Mouse (Mus musculus) adrenal gland, postnatal 4 days (tissue): ENCODE data around the gene Hoxa10. TPM values are rescaled to one million over a fixed set of nuclear protein-coding genes. Genes with fewer than 3 reads are reported as not detected.

Source experiments
- DNase-seq, 2 experiments: peaks; one replicate each; pipeline ENCODE4 v3.0.0; 2021 to 2022; ENCODE audit warnings: low spot score in 2 of 2, mixed read lengths in 2 of 2
- total RNA-seq, 2 experiments: library from RNA; stranded (reverse); gene quantifications; 2 replicates each; pipeline ENCODE4 v1.2.3; 2021

Gene Hoxa10
- total RNA-seq, 2 experiments from 2014 or later: 0.87 to 11.1 TPM

GRCm38 (mm10) chr6:52246916-52247315 is 6.3 kb upstream of the Hoxa10 start:
- no peak for DNase-seq

GRCm38 (mm10) chr6:52246403-52246803 is 5.7 kb upstream of the Hoxa10 start:
- DNase-seq: no peak

GRCm38 (mm10) chr6:52245757-52246142 is 5.1 kb upstream of the Hoxa10 start, which contains the start of gene Hoxa11:
Gene Hoxa11, minus strand, starts transcription at chr6:52245810.
- no peak for DNase-seq

GRCm38 (mm10) chr6:52245040-52245756 is 4.5 kb upstream of the Hoxa10 start:
- no peak for DNase-seq

GRCm38 (mm10) chr6:52244471-52245039 is 3.9 kb upstream of the Hoxa10 start:
- no peak for DNase-seq

GRCm38 (mm10) chr6:52243681-52244121 is 3.0 kb upstream of the Hoxa10 start:
- no peak for DNase-seq

- DNase-seq: no peak
These were observed 2.2 kb upstream of the Hoxa10 start for GRCm38 (mm10) chr6:52242801-52243332.

GRCm38 (mm10) chr6:52241001-52241621 is 457 bp upstream of the Hoxa10 start:
- DNase-seq: no peak

- DNase-seq: no peak
These were observed 847 bp downstream of the Hoxa10 start for GRCm38 (mm10) chr6:52239625-52240388.

GRCm38 (mm10) chr6:52238976-52239375 is 1.7 kb downstream of the Hoxa10 start:
- DNase-seq: no peak

- no peak for DNase-seq
These were observed 2.5 kb downstream of the Hoxa10 start for GRCm38 (mm10) chr6:52238155-52238545.

- no peak for DNase-seq
These were observed 3.1 kb downstream of the Hoxa10 start for GRCm38 (mm10) chr6:52237346-52238154.

GRCm38 (mm10) chr6:52236806-52237205 is 3.8 kb downstream of the Hoxa10 start:
- DNase-seq: no peak

GRCm38 (mm10) chr6:52235866-52236265 is 4.8 kb downstream of the Hoxa10 start:
- DNase-seq: no peak

- DNase-seq: no peak
These were observed 5.4 kb downstream of the Hoxa10 start for GRCm38 (mm10) chr6:52235267-52235666.

- no peak for DNase-seq
These were observed 6.1 kb downstream of the Hoxa10 start for GRCm38 (mm10) chr6:52234428-52235140.

GRCm38 (mm10) chr6:52233546-52234427 is 6.9 kb downstream of the Hoxa10 start:
- DNase-seq: no peak

- DNase-seq: no peak
These were observed 7.6 kb downstream of the Hoxa10 start for GRCm38 (mm10) chr6:52232984-52233545.

GRCm38 (mm10) chr6:52232568-52232965 is 8.1 kb downstream of the Hoxa10 start:
- no peak for DNase-seq
